Mouse (Mus musculus) adrenal gland, postnatal 36 days (tissue): Measurements from ENCODE around the gene Taok1. TPM values are rescaled to one million over a fixed set of nuclear protein-coding genes. Genes with fewer than 3 reads are reported as not detected.
A peak's percentile ranks its signal among the peaks of the same experiment; 100 is the strongest.
"Not testable (repeated sequence)": the region's sequence is repeated elsewhere in the genome, so short reads cannot be mapped to it uniquely, and the experiment has no call there.

Source experiments
- DNase-seq, 2 experiments: peaks; one replicate each; pipeline ENCODE4 v3.0.0; 2021; ENCODE audit warnings: mixed read lengths in 1 of 2
- long read RNA-seq, 2 experiments: library from polyadenylated mRNA; stranded (forward); transcript quantifications; one replicate each; pipeline ENCODE4 v2.0.0; 2021; ENCODE audit warnings: borderline sequencing depth in 2 of 2
- total RNA-seq, 2 experiments: library from RNA; stranded (reverse); gene quantifications; 2 replicates each; pipeline ENCODE4 v1.2.3; 2021

Gene Taok1
- 10 to 100 TPM; 59.9 to 60.0 TPM for total RNA-seq
- long read RNA-seq, experiment 1, full-length matches to known transcripts, result 2 of 10 reads
- long read RNA-seq, experiment 1, partial matches to known transcripts, result 4 of 10 reads
- long read RNA-seq, experiment 1, other reads (novel, unspliced or antisense), result 4 of 10 reads
- long read RNA-seq, experiment 2, partial matches to known transcripts, result 1 of 1 reads
- long read RNA-seq, experiment 2, other reads (novel, unspliced or antisense), result 0 of 1 reads

- peak; percentile 97 to 98 for DNase-seq
Measured at GRCm38 (mm10) chr11:77607538-77608455, at the start of gene Taok1. Taok1 (minus strand) TSS chr11:77607815.

- not testable (repeated sequence) for DNase-seq
Measured at GRCm38 (mm10) chr11:77653406-77654190, 46.0 kb upstream of the Taok1 start.

- no peak for DNase-seq
Measured at GRCm38 (mm10) chr11:77652484-77652883, 44.9 kb upstream of the Taok1 start.

GRCm38 (mm10) chr11:77648878-77649277 is 41.3 kb upstream of the Taok1 start:
- DNase-seq, result peak; percentile 56 to 58

GRCm38 (mm10) chr11:77645481-77645880 is 37.9 kb upstream of the Taok1 start:
- DNase-seq, result no peak

- DNase-seq, result no peak
Measured at GRCm38 (mm10) chr11:77641390-77641789, 33.8 kb upstream of the Taok1 start.

GRCm38 (mm10) chr11:77630257-77630670 is 22.6 kb upstream of the Taok1 start:
- DNase-seq, result peak; percentile 79 to 85

- DNase-seq, result no peak
Measured at GRCm38 (mm10) chr11:77629476-77629875, 21.9 kb upstream of the Taok1 start.

GRCm38 (mm10) chr11:77626596-77627535 is 19.3 kb upstream of the Taok1 start:
- no peak for DNase-seq

GRCm38 (mm10) chr11:77625061-77625855 is 17.6 kb upstream of the Taok1 start:
- peak; percentile 15 to 28 for DNase-seq

- DNase-seq, result peak; percentile 69 to 70
Measured at GRCm38 (mm10) chr11:77624441-77625060, 16.9 kb upstream of the Taok1 start.

GRCm38 (mm10) chr11:77624002-77624401 is 16.4 kb upstream of the Taok1 start:
- DNase-seq, result no peak

GRCm38 (mm10) chr11:77621902-77622535 is 14.4 kb upstream of the Taok1 start:
- no peak for DNase-seq

- no peak for DNase-seq
Measured at GRCm38 (mm10) chr11:77615084-77615624, 7.5 kb upstream of the Taok1 start.

- peak; percentile 42 to 51 for DNase-seq
Measured at GRCm38 (mm10) chr11:77606835-77607537, 629 bp downstream of the Taok1 start.

GRCm38 (mm10) chr11:77606469-77606834 is 1.2 kb downstream of the Taok1 start:
- no peak for DNase-seq

- DNase-seq, result no peak
Measured at GRCm38 (mm10) chr11:77597266-77597665, 10.3 kb downstream of the Taok1 start.

GRCm38 (mm10) chr11:77591388-77591787 is 16.2 kb downstream of the Taok1 start:
- no peak for DNase-seq
